15 mouse cellular contexts compared by ENCODE assay signal in the genomic region with DNA sequence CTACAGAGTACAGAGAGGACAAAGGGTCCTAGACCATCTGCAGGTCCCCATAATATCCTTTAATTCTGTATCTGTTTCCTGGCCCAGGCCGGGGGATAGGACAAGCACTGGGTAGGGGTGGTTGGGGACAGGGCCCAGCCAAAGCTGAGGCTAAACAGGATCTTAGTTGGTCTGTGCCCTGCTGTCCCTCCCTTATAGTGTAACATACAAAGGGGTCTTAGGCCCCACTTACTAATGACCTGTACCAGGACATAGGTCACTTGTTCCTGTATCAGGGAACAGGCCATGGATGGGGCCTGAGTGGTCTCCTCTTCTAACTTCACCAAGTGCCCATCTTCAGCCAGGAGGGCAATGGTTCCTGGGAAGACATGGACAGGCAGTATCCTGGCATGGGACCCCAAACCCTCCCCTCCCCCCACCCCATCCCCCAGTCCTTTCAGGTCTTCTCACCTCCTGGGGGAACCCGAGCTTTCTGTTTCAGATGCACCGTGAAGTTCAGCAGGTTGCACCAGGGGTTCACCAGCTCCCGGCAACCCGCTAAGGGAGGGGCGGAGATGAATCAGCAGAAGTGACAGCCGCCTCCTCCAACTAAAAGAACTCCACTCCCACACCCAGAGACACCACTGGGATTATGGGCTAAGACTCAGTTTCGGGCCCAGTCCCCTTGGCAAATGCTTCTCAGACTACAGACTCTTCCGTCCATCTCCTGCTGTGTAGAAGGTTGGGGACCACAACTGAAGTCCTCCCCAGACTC. TPM values are rescaled to one million over a fixed set of nuclear protein-coding genes. Genes with fewer than 3 reads are reported as not detected.
DNase-seq lines count a peak whose midpoint lies in the region; ATAC-seq lines count a peak whose summit lies in the region.
"Had no signal": no experiment of that assay in that cellular context is flagged by ENCODE, and none has a peak within 500 bp of the region (broad histone marks: within the 10 kb centered on the region; RNA-seq: fewer than 3 reads in every experiment).

No protein-coding gene starts in this region.

- H3K4me2 ChIP-seq in hindbrain, embryonic 11.5 days (replicated peaks; ENCODE audit: low read depth, low read length), result no peak overlapping the region
- H3K4me2 ChIP-seq: heart, embryonic 15.5 days had no signal

- WGBS in hindbrain, embryonic 11.5 days, result 34% methylated on average over 9 of the region's 9 CpGs

- no peak overlapping the region for H3K27ac ChIP-seq in hindbrain, embryonic 11.5 days (ENCODE audit: low read depth, low read length)
- H3K27ac ChIP-seq: heart, embryonic 15.5 days had no signal

- H3K27me3 ChIP-seq in erythroblast, embryonic 14.5 days (ENCODE audit: control insufficient read depth), result peaks cover 7% of the 10 kb centered on the region
- peaks cover 14% of the 10 kb centered on the region for H3K27me3 ChIP-seq in hindbrain, embryonic 11.5 days (ENCODE audit: control insufficient read depth, insufficient read depth, low read length)

- no peak overlapping the region for H3K9ac ChIP-seq in hindbrain, embryonic 11.5 days (ENCODE audit: low read depth, low read length)
- H3K9ac ChIP-seq: heart, embryonic 15.5 days had no signal

- no peaks in the 10 kb centered on the region for H3K9me3 ChIP-seq in erythroblast, embryonic 14.5 days (ENCODE audit: control insufficient read depth, low read length)
- no peaks in the 10 kb centered on the region for H3K9me3 ChIP-seq in hindbrain, embryonic 11.5 days (ENCODE audit: control insufficient read depth, low read length)
- H3K9me3 ChIP-seq: heart, embryonic 15.5 days had no signal

- peak; percentile 52 to 67 for DNase-seq in adrenal gland, adult (ENCODE audit: inconsistent age in 2 of 2, low spot score in 1 of 2)
- DNase-seq in adrenal gland, adult 8-10 months, result no peak
- DNase-seq in left cerebral cortex, adult 18-20 months (ENCODE audit: low spot score in 2 of 2), result peak; percentile 34 to 58
- DNase-seq in left cerebral cortex, postnatal 14 days (ENCODE audit: low spot score in 2 of 2), result no peak
- peak; percentile 68 to 82 for DNase-seq in spleen, postnatal 10 days (ENCODE audit: low spot score in 2 of 2)
- no peak for DNase-seq in hindbrain, embryonic 11.5 days (ENCODE audit: low spot score)
- DNase-seq in lung, adult 18-20 months, result no peak
- DNase-seq: cerebellum, postnatal 25 days; lung, postnatal 4 days had no signal

- peak overlapping the region; percentile 81 for H3K4me3 ChIP-seq in erythroblast, embryonic 14.5 days (replicated peaks)
- H3K4me3 ChIP-seq in hindbrain, embryonic 11.5 days (ENCODE audit: low read depth, low read length), result no peak overlapping the region
- H3K4me3 ChIP-seq: heart, embryonic 15.5 days had no signal

- ATAC-seq in hindbrain, embryonic 11.5 days (ENCODE audit: low FRiP score), result no peak
- ATAC-seq: activated CD4-positive, CD25-positive, alpha-beta regulatory T cell, adult 4 months; intestine, postnatal 0 days had no signal

- peaks cover 44% of the 10 kb centered on the region for H3K36me3 ChIP-seq in erythroblast, embryonic 14.5 days (ENCODE audit: control insufficient read depth)
- no peaks in the 10 kb centered on the region for H3K36me3 ChIP-seq in hindbrain, embryonic 11.5 days (ENCODE audit: control insufficient read depth, insufficient read depth, low read length)
- H3K36me3 ChIP-seq: heart, embryonic 15.5 days had no signal

- intact Hi-C loops in left cerebral cortex, postnatal 14 days (cut with DNase I), result no loop called here

- H3K4me1 ChIP-seq in erythroblast, embryonic 14.5 days (ENCODE audit: control insufficient read depth), result peaks cover 76% of the 10 kb centered on the region
- peaks cover 7% of the 10 kb centered on the region; the same call in 1 of the 2 replicates for H3K4me1 ChIP-seq in hindbrain, embryonic 11.5 days (replicated peaks; ENCODE audit: control insufficient read depth, insufficient read depth, low read length)

RNA-seq across cellular contexts. Expression of a gene that starts 0.8 kb away (rescaled TPM):
- total RNA-seq in adrenal gland, adult 8-10 months (2022), result 1 to 10 TPM in 3 of 4 experiments, under 1 TPM in 1; 0.83 to 2.8 (median 1.3) TPM
- total RNA-seq in left cerebral cortex, adult 18-20 months (2021), result not detected
- not detected for total RNA-seq in left cerebral cortex, postnatal 14 days (2021)
- 5.9 and 7.9 TPM in 2 replicates for polyA plus RNA-seq in erythroblast, embryonic 14.5 days (2012)
- polyA plus RNA-seq in hindbrain, embryonic 11.5 days (2014; fragmentation: Nextera tagmentation; extraction: Ambion mirVana), result 1.3 and 2.0 TPM in 2 replicates
- polyA plus RNA-seq: activated CD4-positive, CD25-positive, alpha-beta regulatory T cell, adult 4 months; intestine, postnatal 0 days; small intestine, adult 2 months had no signal

RNA-seq across cellular contexts. Expression of a gene that starts 3.2 kb away (rescaled TPM):
- total RNA-seq in adrenal gland, adult 8-10 months (2022), result under 1 TPM in 1 of 4 experiments, not detected in 3; 0.65 TPM
- not detected for total RNA-seq in left cerebral cortex, adult 18-20 months (2021)
- total RNA-seq in left cerebral cortex, postnatal 14 days (2021), result not detected
- polyA plus RNA-seq in erythroblast, embryonic 14.5 days (2012), result not detected in 2 replicates
- polyA plus RNA-seq in hindbrain, embryonic 11.5 days (2014; fragmentation: Nextera tagmentation; extraction: Ambion mirVana), result 0.43 TPM in 1 of 2 replicates, not detected in the other
- total RNA-seq: left cerebral cortex, adult 8-10 months had no signal
- polyA plus RNA-seq: intestine, postnatal 0 days had no signal

RNA-seq across cellular contexts. Expression of a gene that starts 3.4 kb away (rescaled TPM):
- total RNA-seq in adrenal gland, adult 8-10 months (2022), result 10 to 100 TPM in 2 of 4 experiments, 1 to 10 TPM in 2; 7.7 to 21.1 (median 13.2) TPM
- total RNA-seq in left cerebral cortex, adult 18-20 months (2021), result 1 to 10 TPM; 2.8 to 3.0 TPM
- 1 to 10 TPM; 1.7 to 2.3 TPM for total RNA-seq in left cerebral cortex, postnatal 14 days (2021)
- polyA plus RNA-seq in erythroblast, embryonic 14.5 days (2012), result 0.05 TPM in 1 of 2 replicates, not detected in the other
- polyA plus RNA-seq in hindbrain, embryonic 11.5 days (2014; fragmentation: Nextera tagmentation; extraction: Ambion mirVana), result 32.2 and 36.1 TPM in 2 replicates

RNA-seq across cellular contexts. Expression of a gene that starts 6.7 kb away (rescaled TPM):
- 100 to 1,000 TPM; 741 to 924 (median 745) TPM for total RNA-seq in adrenal gland, adult 8-10 months (2022)
- total RNA-seq in left cerebral cortex, adult 18-20 months (2021), result 100 to 1,000 TPM; 416 to 479 TPM
- 100 to 1,000 TPM; 260 to 285 TPM for total RNA-seq in left cerebral cortex, postnatal 14 days (2021)
- 110 and 127 TPM in 2 replicates for polyA plus RNA-seq in erythroblast, embryonic 14.5 days (2012)
- polyA plus RNA-seq in hindbrain, embryonic 11.5 days (2014; fragmentation: Nextera tagmentation; extraction: Ambion mirVana), result 8.0 and 9.3 TPM in 2 replicates

RNA-seq across cellular contexts. Expression of a gene that starts 14.7 kb away (rescaled TPM):
- not detected for total RNA-seq in adrenal gland, adult 8-10 months (2022)
- not detected for total RNA-seq in left cerebral cortex, adult 18-20 months (2021)
- not detected for total RNA-seq in left cerebral cortex, postnatal 14 days (2021)
- polyA plus RNA-seq in erythroblast, embryonic 14.5 days (2012), result not detected in 2 replicates
- polyA plus RNA-seq in hindbrain, embryonic 11.5 days (2014; fragmentation: Nextera tagmentation; extraction: Ambion mirVana), result 0.22 TPM in 1 of 2 replicates, not detected in the other
- polyA plus RNA-seq: intestine, postnatal 0 days had no signal

Comparison
In these comparisons a context has a peak if more than half of its experiments do, and no peak if none do; other contexts are left out.
1. DNase-seq: peak in adrenal gland, adult (2 of 2), left cerebral cortex, adult 18-20 months (2 of 2) and spleen, postnatal 10 days (2 of 2); none in adrenal gland, adult 8-10 months (single experiment), left cerebral cortex, postnatal 14 days (0 of 2), hindbrain, embryonic 11.5 days (single experiment) and lung, adult 18-20 months (0 of 2).